Mouse (Mus musculus) cerebellum, adult 8-10 months (tissue): ENCODE data around the gene Uxs1.

Source experiments
- DNase-seq: peaks from one replicate; pipeline ENCODE4 v3.0.0; 2022

Gene Uxs1

GRCm38 (mm10) chr1:43827763-43828194, at the start of gene Uxs1:
Gene Uxs1, minus strand, starts transcription at chr1:43827800.
- DNase-seq = peak; percentile 99

GRCm38 (mm10) chr1:43877233-43877632, 49.6 kb upstream of the Uxs1 start:
- DNase-seq = peak; percentile 34

DNA sequence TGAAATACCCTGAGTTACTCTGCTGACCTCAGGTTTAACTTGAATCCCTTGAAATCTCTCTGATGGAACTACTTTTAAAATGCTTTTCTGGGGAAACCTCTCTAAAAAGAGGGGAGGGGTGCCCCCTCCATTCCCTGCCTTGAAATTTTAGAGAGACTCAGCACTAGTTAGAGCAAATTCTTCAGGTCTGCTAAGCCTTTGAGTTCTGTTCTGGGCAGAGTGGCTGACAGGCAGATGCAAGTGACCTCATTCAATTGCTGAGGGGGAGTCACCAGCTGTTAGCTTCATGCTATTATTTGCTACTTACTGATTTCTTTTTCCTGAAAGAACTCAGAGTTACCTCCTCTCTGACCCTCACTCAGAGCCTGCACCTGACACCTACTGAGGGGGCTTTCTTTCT, 43.5 kb upstream of the Uxs1 start:
- no peak for DNase-seq

DNA sequence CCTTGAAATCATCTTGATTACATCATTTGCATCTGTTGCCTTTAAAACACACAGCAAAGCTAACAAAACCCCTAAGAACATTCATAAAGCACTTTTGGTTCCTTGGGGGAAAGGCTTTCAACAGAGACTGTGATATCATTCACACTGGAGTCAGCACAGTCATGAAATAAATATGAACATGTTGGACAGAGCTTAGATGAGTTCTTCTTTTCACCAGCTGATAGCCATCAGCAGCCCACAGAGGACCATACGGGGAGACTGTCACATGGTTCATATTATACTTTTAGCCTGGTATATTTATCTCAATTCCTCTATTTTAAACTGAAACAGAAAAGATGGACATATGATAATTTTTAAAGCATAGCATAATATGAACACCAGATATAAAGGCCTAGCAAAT, 40.9 kb upstream of the Uxs1 start:
- DNase-seq = no peak

DNA sequence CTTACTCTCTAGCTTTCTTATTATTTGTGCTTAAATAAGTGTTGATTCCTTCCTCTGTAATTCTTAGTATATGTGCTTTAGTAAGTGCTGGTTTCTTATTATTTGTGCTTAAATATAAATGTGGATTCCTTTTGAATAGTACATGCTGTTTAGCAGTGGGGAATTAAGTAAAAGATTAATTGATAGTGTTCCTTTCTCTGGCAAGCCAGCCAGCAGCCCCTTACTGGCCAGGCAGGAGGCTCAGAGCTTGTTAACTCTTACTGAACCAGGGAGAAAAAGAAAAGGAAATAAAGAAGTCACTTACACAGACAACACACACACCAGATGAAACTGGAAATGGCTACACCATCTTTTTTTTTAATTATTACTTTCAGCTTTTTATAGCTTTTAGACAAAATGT, 37.2 kb upstream of the Uxs1 start:
- no peak for DNase-seq

- DNase-seq = no peak
Measured at GRCm38 (mm10) chr1:43862614-43863013, 35.0 kb upstream of the Uxs1 start.

- no peak for DNase-seq
Measured at GRCm38 (mm10) chr1:43858988-43859387, 31.4 kb upstream of the Uxs1 start.

GRCm38 (mm10) chr1:43857656-43858055, 30.1 kb upstream of the Uxs1 start:
- no peak for DNase-seq

- DNase-seq = no peak
Measured at GRCm38 (mm10) chr1:43855591-43855990, 28.0 kb upstream of the Uxs1 start.

DNA sequence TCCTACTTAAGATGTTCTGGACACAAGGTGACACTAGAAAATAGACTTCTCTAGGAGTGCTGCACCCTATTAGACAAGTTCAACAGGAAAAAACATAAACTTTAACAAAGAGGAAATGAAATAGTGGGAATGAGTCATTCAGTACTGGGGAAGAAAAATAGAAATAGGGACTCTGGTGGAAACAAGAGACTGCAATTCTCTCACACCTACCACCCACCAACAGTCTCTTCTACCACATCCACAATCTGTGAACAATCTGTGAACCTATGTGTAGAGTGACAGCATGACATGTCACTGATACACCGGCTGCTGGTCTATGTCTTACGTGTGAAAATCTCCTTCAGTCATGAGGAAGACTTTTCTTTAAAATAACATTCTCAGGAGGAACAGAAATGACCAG, 15.8 kb upstream of the Uxs1 start:
- no peak for DNase-seq

DNA sequence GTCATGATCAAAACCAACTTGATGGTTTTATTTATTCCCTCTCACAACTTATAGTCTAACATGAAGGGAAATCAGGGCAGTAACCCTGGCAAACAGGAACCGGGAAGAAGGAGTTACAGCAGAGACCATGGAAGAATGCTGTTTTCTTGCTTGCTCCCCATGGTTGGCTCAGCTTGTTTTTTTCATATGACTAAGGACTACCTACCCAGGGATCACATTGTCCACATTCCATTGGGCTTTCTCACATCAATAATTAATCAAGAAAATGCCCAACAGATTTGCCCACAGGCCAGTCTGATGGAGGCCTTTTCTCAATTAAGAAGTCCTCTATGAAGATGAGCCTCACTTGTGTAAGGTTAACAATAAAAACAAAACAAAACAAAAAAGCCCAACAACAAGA, 9.6 kb upstream of the Uxs1 start:
- DNase-seq = no peak

DNA sequence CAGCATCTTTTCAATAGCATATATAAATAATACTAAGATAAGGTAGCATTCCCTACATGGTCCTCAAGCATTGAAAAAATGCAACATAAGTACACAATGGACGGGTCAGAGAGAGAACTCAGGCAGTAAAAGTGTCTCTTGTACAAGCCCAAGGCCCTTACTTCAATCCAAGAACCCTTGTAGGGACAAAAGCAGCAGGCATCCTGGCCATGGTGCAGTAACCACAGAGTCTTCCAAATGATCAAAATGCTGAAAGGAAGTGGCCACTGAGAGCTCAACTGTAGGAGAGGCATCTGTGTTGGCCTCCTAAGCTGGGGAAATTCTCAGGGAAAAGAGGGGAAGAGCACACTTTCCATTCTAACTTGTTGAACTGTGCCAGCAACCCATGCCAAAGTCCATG, 2.5 kb upstream of the Uxs1 start:
- no peak for DNase-seq

GRCm38 (mm10) chr1:43827002-43827762, 418 bp downstream of the Uxs1 start:
- no peak for DNase-seq

- peak; percentile 18 for DNase-seq
Measured at GRCm38 (mm10) chr1:43826628-43827001, 985 bp downstream of the Uxs1 start.

DNA sequence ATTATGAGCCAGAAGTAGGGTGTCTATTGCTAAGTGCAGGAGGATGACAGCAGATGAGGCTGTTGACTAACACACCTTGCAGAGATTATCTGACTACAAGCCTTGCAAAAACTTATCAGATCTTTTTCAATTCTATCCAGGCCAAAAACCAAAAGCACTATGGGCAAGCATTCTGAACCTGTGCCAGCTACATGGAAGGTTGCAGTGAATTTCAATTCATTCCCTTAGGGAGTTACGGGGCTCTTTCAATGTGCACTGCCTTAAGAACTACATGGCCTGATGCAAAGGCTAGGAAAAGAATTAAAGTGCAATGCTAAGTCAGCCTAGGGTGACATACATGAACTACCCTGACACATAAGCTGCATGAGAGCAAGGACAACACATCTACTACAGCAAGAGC, 4.2 kb downstream of the Uxs1 start:
- no peak for DNase-seq

- DNase-seq = no peak
Measured at GRCm38 (mm10) chr1:43822586-43822985, 5.0 kb downstream of the Uxs1 start.

DNA sequence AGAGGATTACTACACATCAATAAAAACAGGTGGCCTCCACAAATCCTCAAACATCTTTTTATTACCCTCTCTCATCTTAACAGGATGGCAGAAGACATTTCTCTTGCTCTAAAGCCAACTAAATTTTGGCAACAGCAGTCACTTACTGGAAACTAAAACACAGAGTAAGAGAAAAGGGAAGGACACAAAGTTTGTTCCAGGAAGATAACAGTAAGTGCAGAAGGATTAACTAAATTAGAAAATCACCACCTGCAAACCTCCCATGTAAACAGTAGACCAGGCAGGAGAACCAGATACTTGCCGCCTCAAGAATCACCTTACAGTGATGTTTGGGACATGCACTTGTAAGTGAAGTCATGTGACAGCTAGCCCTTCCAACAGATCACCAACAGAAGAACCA, 5.8 kb downstream of the Uxs1 start:
- DNase-seq = no peak

DNA sequence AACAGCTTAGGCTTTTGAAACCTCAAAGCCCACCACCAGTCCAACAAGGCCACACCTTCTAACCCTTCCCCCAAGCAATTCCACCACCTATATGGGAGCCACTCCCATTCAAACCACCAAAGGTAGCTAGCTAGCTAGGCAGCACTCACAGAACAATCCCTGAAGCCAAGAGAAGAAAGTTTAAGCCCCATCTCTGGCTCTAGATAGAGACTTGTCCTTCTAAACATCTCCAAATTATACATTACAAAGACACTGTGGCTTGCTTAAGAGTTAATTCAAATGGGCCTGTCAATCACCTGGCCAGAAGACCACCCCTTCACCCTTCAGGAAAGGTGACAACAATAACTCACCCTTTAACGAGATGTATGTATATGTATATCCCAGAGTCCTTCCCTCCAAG, 7.0 kb downstream of the Uxs1 start:
- DNase-seq = no peak

GRCm38 (mm10) chr1:43819091-43819490, 8.5 kb downstream of the Uxs1 start:
- DNase-seq = no peak

GRCm38 (mm10) chr1:43818356-43818755, 9.2 kb downstream of the Uxs1 start:
- DNase-seq = no peak

- no peak for DNase-seq
Measured at GRCm38 (mm10) chr1:43811764-43812163, 15.8 kb downstream of the Uxs1 start.

GRCm38 (mm10) chr1:43811055-43811454, 16.5 kb downstream of the Uxs1 start:
- no peak for DNase-seq

DNA sequence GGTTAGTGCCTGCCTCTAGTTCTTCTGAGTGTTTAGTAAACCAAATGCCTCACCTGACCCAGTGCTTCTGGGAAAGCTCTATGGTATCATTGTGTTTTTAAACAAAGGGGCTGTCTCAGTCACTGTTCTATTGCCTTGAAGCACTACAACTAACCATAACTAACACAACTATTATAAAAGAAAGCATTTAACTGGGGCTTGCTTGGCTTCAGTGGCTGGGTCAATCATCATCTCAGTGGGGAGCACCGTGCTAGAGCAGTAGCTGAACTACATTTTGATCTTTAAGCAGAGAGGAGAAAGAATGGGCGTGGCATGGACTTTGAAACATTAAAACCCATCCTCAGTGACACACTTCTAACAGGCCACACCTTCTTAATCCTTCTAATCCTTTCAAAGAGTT, 18.2 kb downstream of the Uxs1 start:
- no peak for DNase-seq

- no peak for DNase-seq
Measured at GRCm38 (mm10) chr1:43803906-43804474, 23.6 kb downstream of the Uxs1 start.

- no peak for DNase-seq
Measured at GRCm38 (mm10) chr1:43798048-43798447, 29.6 kb downstream of the Uxs1 start.
